Mouse (Mus musculus) cerebellum, adult 2 months (tissue): ENCODE results near the gene Col1a1. TPM values are rescaled to one million over a fixed set of nuclear protein-coding genes. Genes with fewer than 3 reads are reported as not detected.
A peak's percentile ranks its signal among the peaks of the same experiment; 100 is the strongest.

ENCODE experiments used
- DNase-seq, 2 experiments: peaks; one replicate each; pipeline ENCODE4 v3.0.0; 2021
- H3K27ac ChIP-seq: fragments of 200-500 bp; 2 replicates; pipeline ENCODE4 v1.5.1; 2012; ENCODE audit warnings: low read length, control low read depth, inconsistent platforms; ENCODE audit not compliant: insufficient read depth
- H3K27me3 ChIP-seq: fragments of 200-500 bp; 2 replicates; pipeline ENCODE4 v1.6.1; 2012; ENCODE audit warnings: inconsistent platforms, mild to moderate bottlenecking, low read length, moderate library complexity; ENCODE audit not compliant: control insufficient read depth, insufficient read depth
- H3K4me1 ChIP-seq: fragments of 200-500 bp; 2 replicates; pipeline ENCODE4 v1.6.1; 2011; ENCODE audit warnings: low read length; ENCODE audit not compliant: control insufficient read depth, insufficient read depth
- H3K4me3 ChIP-seq: fragments of 200-500 bp; replicated peaks from 2 replicates; pipeline ENCODE3; 2011; ENCODE audit warnings: mild to moderate bottlenecking, low read depth, low read length, control low read depth; ENCODE audit not compliant: insufficient read depth
- CTCF ChIP-seq: fragments of 200-500 bp; IDR thresholded peaks from 2 replicates; pipeline ENCODE4 v1.5.1; 2011; ENCODE audit warnings: low read depth, mild to moderate bottlenecking, control low read depth, low read length, moderate library complexity, borderline replicate concordance; ENCODE audit not compliant: insufficient read depth
- POLR2A ChIP-seq: fragments of 200-500 bp; IDR thresholded peaks from 2 replicates; pipeline ENCODE4 v1.6.1; 2011; ENCODE audit warnings: low read length, control low read depth, borderline replicate concordance; ENCODE audit not compliant: insufficient read depth
- WGBS: fragments of 180-500 bp; shearing (Covaris S2); methylation state at CpG from one replicate; pipeline ENCODE4 v1.1.7; 2018; 5-methylcytosine and 5-hydroxymethylcytosine counted together
- polyA plus RNA-seq: library from polyadenylated mRNA; depleted of rRNA; stranded (reverse); fragments of >200 nt; gene quantifications from 2 replicates; pipeline ENCODE4 v1.2.3, GENCODE M21; 2012

The Col1a1 gene
- polyA plus RNA-seq, 1 experiment, result 4.5 TPM

DNA sequence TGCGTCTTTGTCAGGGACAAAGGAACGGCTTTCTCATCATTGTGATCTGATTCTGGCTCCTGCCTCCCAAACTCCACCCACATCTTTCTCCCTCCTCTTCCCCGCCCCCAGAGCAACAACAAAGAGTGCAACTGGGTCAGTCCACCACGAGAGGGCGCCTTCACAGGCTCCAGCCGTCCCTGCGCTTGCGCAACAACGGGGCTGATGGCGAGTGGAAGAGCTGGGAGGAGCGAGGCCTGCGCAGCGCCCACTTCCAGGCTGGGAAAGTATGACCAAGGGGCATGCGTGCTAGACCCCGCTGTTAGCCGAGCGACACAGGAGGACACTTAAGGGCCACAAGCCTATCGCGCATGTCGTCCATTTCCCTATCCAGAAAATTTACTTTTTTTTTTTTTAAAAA is 42.9 kb downstream of the Col1a1 start:
- WGBS, result under 1% methylated on average over 20 of the region's 20 CpGs
- Histone ChIP-seq H3K4me3 (peak overlapping the region; percentile 38), H3K4me1 (peaks cover 27% of the 10 kb centered on the region), H3K27ac (peak overlapping the region; percentile 1; the same call in 1 of the 2 replicates), H3K27me3 (no peaks in the 10 kb centered on the region)
- DNase-seq, result peak; percentile 98 to 99
- peak; percentile 96 for TF ChIP-seq CTCF
- peak; percentile 90 for TF ChIP-seq POLR2A

GRCm38 (mm10) chr11:94979462-94980179 is 43.6 kb downstream of the Col1a1 start:
- 67% methylated on average over 11 of the region's 11 CpGs for WGBS
- peak in 1 of 2 experiments; percentile 39 for DNase-seq
- no peak for TF ChIP-seq POLR2A
- no peak for TF ChIP-seq CTCF
- Histone ChIP-seq H3K27ac (peak overlapping the region; percentile 1), H3K4me1 (peaks cover 27% of the 10 kb centered on the region), H3K27me3 (no peaks in the 10 kb centered on the region), H3K4me3 (peak overlapping the region; percentile 5)

DNA sequence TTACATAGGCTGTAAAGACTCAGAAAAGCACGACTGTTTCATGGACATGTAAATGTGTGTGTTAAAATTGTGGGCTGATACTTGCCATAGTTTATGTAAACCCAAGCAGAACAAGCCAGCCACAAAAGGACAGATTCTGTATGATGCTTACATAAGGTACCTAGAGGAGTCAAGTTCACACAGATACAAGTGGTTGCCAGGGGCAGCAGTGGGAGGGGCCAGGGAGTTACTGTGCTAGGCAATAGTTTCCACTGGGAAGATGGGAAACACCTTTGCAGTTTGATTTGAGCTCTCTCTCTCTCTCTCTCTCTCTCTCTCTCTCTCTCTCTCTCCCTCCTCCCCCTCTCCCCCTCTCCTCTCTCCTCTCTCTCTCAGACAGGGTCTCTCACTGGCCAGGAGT is 49.1 kb downstream of the Col1a1 start:
- Histone ChIP-seq H3K4me3 (no peak overlapping the region), H3K4me1 (0 out of 2 replicates have a peak, but pooled peaks cover 5% of the 10 kb centered on the region), H3K27ac (no peak overlapping the region), H3K27me3 (no peaks in the 10 kb centered on the region)
- TF ChIP-seq CTCF (no peak), POLR2A (no peak)
- 69% methylated on average over 1 of the region's 1 CpGs for WGBS
- DNase-seq, result no peak

GRCm38 (mm10) chr11:94985822-94986221 is 49.8 kb downstream of the Col1a1 start:
- Histone ChIP-seq H3K27ac (no peak overlapping the region), H3K4me3 (no peak overlapping the region), H3K4me1 (0 out of 2 replicates have a peak, but pooled peaks cover 5% of the 10 kb centered on the region), H3K27me3 (no peaks in the 10 kb centered on the region)
- no peak for DNase-seq
- 58% methylated on average over 5 of the region's 5 CpGs for WGBS
- TF ChIP-seq CTCF (no peak), POLR2A (no peak)

DNA sequence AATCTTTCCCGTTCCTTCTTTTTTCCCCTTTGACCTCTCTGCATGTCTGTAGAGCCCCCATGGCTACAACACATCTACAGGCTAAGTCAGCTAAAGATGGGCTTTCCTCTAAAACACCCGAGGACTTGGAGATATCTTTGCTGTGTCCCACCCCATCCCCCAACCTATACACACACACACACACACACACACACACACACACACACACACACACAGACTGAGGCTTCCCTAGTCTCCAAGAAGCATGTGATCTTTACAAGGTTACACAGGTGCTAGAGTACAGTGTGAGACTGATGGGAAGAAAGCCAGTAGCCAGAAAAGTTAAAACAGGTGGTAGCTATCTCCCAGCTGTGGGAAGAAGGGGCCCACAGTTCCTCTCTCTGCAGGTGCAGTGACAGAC is 50.4 kb downstream of the Col1a1 start:
- Histone ChIP-seq H3K4me1 (0 out of 2 replicates have a peak, but pooled peaks cover 5% of the 10 kb centered on the region), H3K27ac (no peak overlapping the region), H3K27me3 (no peaks in the 10 kb centered on the region), H3K4me3 (no peak overlapping the region)
- TF ChIP-seq CTCF (no peak), POLR2A (no peak)
- WGBS, result 72% methylated on average over 2 of the region's 2 CpGs
- DNase-seq, result no peak

DNA sequence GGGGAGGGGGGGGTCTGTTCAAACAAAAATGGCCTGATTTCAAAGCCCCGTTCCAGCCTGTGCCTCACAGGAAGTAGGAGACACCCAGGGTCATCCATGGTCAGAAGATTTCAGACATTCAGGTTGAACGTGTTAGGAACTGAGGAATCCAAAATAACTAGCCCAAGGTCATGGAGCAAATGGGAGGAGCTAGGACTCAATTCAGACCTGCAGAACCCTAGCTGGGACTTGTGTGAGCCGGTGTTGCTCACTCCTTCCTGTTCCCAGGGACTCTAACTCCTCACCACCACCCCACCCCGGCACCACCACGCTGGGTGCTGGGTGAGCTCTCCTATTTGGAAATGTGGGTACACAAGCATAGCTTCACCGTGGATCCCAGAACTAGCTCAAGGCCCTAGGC is 51.3 kb downstream of the Col1a1 start:
- DNase-seq, result no peak
- 73% methylated on average over 6 of the region's 6 CpGs for WGBS
- TF ChIP-seq CTCF (no peak), POLR2A (no peak)
- no peaks in the 10 kb centered on the region for H3K27me3 ChIP-seq
- no peak overlapping the region for H3K27ac ChIP-seq
- no peak overlapping the region for H3K4me3 ChIP-seq
- 0 out of 2 replicates have a peak, but pooled peaks cover 5% of the 10 kb centered on the region for H3K4me1 ChIP-seq

DNA sequence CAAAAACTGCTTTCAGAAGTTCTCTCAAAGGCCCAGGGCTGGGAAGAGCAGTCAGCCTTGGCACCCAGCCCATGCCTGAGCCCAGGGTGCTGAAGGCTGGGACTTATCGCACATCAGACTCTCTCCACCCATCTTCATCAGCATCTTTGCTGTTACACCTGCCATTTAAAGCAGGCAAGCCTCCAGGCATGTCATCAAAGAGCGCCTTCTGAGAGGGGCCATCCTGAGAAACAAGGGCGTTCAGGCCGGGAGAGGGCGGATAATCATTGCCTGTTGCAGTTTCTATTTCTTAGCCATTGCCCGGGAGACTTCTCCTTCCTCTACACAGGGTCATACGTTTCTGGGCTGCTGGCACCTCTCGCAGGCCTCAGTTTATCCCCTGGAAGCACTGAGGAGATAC is 51.8 kb downstream of the Col1a1 start:
- Histone ChIP-seq H3K4me1 (0 out of 2 replicates have a peak, but pooled peaks cover 5% of the 10 kb centered on the region), H3K27ac (no peak overlapping the region), H3K27me3 (no peaks in the 10 kb centered on the region), H3K4me3 (no peak overlapping the region)
- DNase-seq, result peak in 1 of 2 experiments; percentile 23
- TF ChIP-seq CTCF, result no peak
- TF ChIP-seq POLR2A, result no peak
- 84% methylated on average over 8 of the region's 8 CpGs for WGBS
